Mouse (Mus musculus) gastrocnemius, adult 2 months (tissue): ENCODE results near the gene Npas4. TPM values are rescaled to one million over a fixed set of nuclear protein-coding genes. Genes with fewer than 3 reads are reported as not detected.
"Not testable (repeated sequence)": the region's sequence is repeated elsewhere in the genome, so short reads cannot be mapped to it uniquely, and the experiment has no call there.

Experiments used
- DNase-seq: peaks from one replicate; pipeline ENCODE4 v3.0.0; 2022
- H3K27ac ChIP-seq: fragments of 200-600 bp; 2 replicates; pipeline ENCODE4 v1.8.1; 2022; ENCODE audit warnings: mild to moderate bottlenecking
- H3K4me3 ChIP-seq: fragments of 200-600 bp; 2 replicates; pipeline ENCODE4 v1.8.1; 2022; ENCODE audit warnings: mild to moderate bottlenecking, moderate library complexity
- CTCF ChIP-seq: fragments of 200-600 bp; IDR thresholded peaks from 2 replicates; pipeline ENCODE4 v1.8.1; 2022; ENCODE audit warnings: antibody characterized with exemption, mild to moderate bottlenecking, moderate library complexity
- intact Hi-C: fragments of 180-260 bp; cut with DNase I; formaldehyde crosslinking; loops from one replicate; pipeline ENCODE4 v1.15.1; 2025
- total RNA-seq, 2 experiments: library from RNA; stranded (reverse); gene quantifications; 2 replicates each; pipeline ENCODE4 v1.2.3; 2021

Gene Npas4
- total RNA-seq, 2 experiments from 2014 or later, result 0.13 TPM; not detected in 1

DNA sequence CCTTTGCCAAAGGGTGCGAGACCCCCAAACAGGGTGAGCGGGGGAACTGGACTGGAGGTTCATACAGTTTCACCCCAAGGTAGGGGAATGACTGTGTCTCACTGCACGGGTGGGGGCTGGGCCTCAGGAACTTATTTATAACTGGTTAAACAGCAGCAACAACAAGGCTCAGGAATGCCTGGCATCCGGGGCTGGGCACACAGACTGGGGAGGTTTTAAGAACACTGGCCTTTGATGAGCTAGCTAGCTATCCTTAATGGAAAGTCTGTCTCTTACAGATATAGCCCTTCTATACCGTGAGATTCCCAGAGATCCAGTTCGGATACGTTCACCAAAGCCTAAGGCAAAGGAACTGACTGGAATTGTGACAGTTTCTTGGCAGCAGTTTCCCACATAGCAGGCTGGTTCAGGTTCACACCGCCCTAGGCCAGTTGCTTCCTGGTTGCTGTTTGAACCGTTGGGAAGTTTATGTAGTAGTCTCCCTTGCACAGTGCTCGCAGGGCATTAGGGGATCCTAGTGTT is 26.2 kb upstream of the Npas4 start:
- DNase-seq, result peak; percentile 12
- Histone ChIP-seq H3K27ac (no peak overlapping the region; the same call in 1 of the 2 replicates), H3K4me3 (peak overlapping the region; percentile 36; the same call in 1 of the 2 replicates)
- TF ChIP-seq CTCF, result no peak
- intact Hi-C loops, result loop anchor here (5.0 kb wide), 1 partner anchor 56 kb away; no protein-coding TSS in a partner anchor

DNA sequence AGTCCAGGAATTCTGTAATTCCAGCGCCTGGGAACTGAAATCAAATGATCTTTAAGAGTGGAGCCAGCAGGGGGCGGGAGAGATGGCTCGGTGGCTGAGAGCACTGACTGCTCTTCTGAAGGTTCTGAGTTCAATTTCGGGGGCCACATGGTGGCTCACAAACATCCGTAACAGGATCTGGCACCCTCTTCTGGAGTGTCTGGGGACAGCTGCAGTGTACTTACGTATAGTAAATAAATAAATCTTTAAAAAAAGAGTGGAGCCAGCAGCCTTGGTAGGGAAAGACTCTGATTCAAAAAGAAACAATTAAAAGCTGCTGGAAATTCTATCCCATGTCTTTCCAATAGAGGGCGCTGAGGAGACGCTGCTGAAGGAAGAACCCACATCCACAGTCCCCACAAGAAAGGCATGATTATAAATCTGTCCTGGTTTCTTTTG is 24.9 kb upstream of the Npas4 start:
- peak; percentile 69 for TF ChIP-seq CTCF
- Histone ChIP-seq H3K27ac (no peak overlapping the region), H3K4me3 (no peak overlapping the region)
- intact Hi-C loops, result loop anchor here (5.0 kb wide), 3 partner anchors 43 to 602 kb away; no protein-coding TSS in a partner anchor
- DNase-seq, result peak; percentile 29

DNA sequence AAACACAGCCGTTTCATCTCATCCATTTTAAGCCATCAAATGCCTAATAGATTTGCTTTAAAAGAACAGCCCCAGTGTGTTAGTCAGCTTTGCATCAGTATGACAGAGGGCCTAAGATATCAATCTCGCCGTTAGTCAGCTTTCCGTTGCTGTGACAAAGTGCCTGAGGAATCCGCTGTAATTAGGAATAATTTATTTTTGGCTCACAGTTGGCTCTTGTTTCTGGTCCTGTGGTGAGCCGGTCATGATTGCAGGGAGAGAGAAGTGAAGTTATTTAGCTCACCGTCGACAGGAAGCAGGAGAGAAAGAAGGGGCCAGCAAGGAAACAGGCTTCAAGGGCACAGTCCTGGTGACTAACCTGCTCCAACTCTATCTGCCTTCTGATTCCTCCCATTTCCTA is 23.0 kb upstream of the Npas4 start:
- no peak for TF ChIP-seq CTCF
- DNase-seq, result peak; percentile 3
- Histone ChIP-seq H3K27ac (no peak overlapping the region), H3K4me3 (no peak overlapping the region)
- intact Hi-C loops, result loop anchor here (5.0 kb wide), 2 partner anchors 41 to 604 kb away; no protein-coding TSS in a partner anchor

DNA sequence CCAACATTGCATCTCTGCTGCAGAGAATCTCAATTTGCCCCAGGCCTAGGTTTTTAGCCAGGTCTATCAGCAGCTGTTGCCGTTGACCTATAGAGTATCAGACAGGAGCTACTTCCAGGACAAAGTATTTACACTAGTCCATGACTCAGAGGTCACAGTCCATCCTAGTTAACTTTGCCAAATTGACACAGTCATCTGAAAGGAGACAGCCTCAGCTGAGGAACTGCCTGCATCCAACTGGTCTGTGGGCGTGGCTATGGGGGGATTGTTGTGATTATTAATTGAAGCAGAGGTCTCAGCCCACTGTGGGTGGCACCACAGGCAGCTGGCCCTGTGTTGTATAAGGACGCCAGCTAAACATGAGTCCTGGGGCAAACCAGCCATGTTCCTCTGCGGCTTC is 14.8 kb upstream of the Npas4 start:
- intact Hi-C loops, result no loop called here
- no peak for TF ChIP-seq CTCF
- Histone ChIP-seq H3K27ac (no peak overlapping the region), H3K4me3 (no peak overlapping the region)
- peak; percentile 2 for DNase-seq

- not testable (repeated sequence) for H3K4me3 ChIP-seq, H3K27ac ChIP-seq, DNase-seq
- intact Hi-C loops, result loop anchor here (2.0 kb wide), 1 partner anchor 249 kb away; no protein-coding TSS in a partner anchor
- peak; percentile 5; the same call in 1 of the 2 replicates for TF ChIP-seq CTCF
Measured at GRCm38 (mm10) chr19:5003644-5004043, 13.5 kb upstream of the Npas4 start.

GRCm38 (mm10) chr19:5001666-5002406 is 11.7 kb upstream of the Npas4 start:
- Histone ChIP-seq H3K4me3 (peak overlapping the region; percentile 48), H3K27ac (no peak overlapping the region)
- peak; percentile 79 for DNase-seq
- intact Hi-C loops, result loop anchor here (1.0 to 2.0 kb wide), 2 partner anchors 21 to 247 kb away; no protein-coding TSS in a partner anchor
- TF ChIP-seq CTCF, result peak; percentile 87

- Histone ChIP-seq H3K4me3 (no peak overlapping the region), H3K27ac (no peak overlapping the region)
- no peak for TF ChIP-seq CTCF
- intact Hi-C loops, result no loop called here
- DNase-seq, result no peak
Measured at GRCm38 (mm10) chr19:4999445-5000140, 9.5 kb upstream of the Npas4 start.

- H3K27ac ChIP-seq, result peak overlapping the region; percentile 76; the same call in 1 of the 2 replicates
- intact Hi-C loops, result no loop called here
Measured at GRCm38 (mm10) chr19:4994043-4994442, 3.9 kb upstream of the Npas4 start.

GRCm38 (mm10) chr19:4992904-4993303 is 2.8 kb upstream of the Npas4 start:
- Histone ChIP-seq H3K27ac (peak overlapping the region; percentile 32; the same call in 1 of the 2 replicates), H3K4me3 (no peak overlapping the region)
- intact Hi-C loops, result no loop called here
- TF ChIP-seq CTCF, result peak; percentile 23
- peak; percentile 92 for DNase-seq

More at GRCm38 (mm10) chr19:4994043-4994442, 3.9 kb upstream of the Npas4 start:
- DNase-seq, result no peak
- TF ChIP-seq CTCF, result no peak
- no peak overlapping the region; the same call in 1 of the 2 replicates for H3K4me3 ChIP-seq

- DNase-seq, result peak; percentile 31
Measured at GRCm38 (mm10) chr19:4992371-4992770, 2.3 kb upstream of the Npas4 start.

GRCm38 (mm10) chr19:4990716-4991115 is 600 bp upstream of the Npas4 start:
- no peak for TF ChIP-seq CTCF
- Histone ChIP-seq H3K4me3 (no peak overlapping the region), H3K27ac (no peak overlapping the region)
- intact Hi-C loops, result no loop called here
- no peak for DNase-seq

More at GRCm38 (mm10) chr19:4992371-4992770, 2.3 kb upstream of the Npas4 start:
- no peak overlapping the region for H3K4me3 ChIP-seq
- TF ChIP-seq CTCF, result no peak
- intact Hi-C loops, result no loop called here
- H3K27ac ChIP-seq, result peak overlapping the region; percentile 32; the same call in 1 of the 2 replicates

- intact Hi-C loops, result no loop called here
- no peak for TF ChIP-seq CTCF
- Histone ChIP-seq H3K27ac (no peak overlapping the region), H3K4me3 (no peak overlapping the region)
- DNase-seq, result no peak
Measured at GRCm38 (mm10) chr19:4989434-4990255, 471 bp downstream of the Npas4 start.
